Mouse (Mus musculus): Measurements from ENCODE around the gene Mthfd2.

GRCm38 (mm10) chr6:83321927-83322326 lies 3.8 kb downstream of the Mthfd2 start:
- no peak for TF ChIP-seq GATA1 (IDR thresholded peaks at IDR 0.05; ENCODE audit: borderline replicate concordance, low read length)
- no peak for TF ChIP-seq FLI1 (IDR thresholded peaks at IDR 0.05; ENCODE audit: low read length)

Data from megakaryocyte, embryonic 14.5 days (primary cell).